Mouse (Mus musculus) liver, postnatal 0 days (tissue): ENCODE data around the gene Olfr69. TPM values are rescaled to one million over a fixed set of nuclear protein-coding genes. Genes with fewer than 3 reads are reported as not detected.
A peak's percentile ranks its signal among the peaks of the same experiment; 100 is the strongest.
"Not testable (repeated sequence)": the region's sequence is repeated elsewhere in the genome, so short reads cannot be mapped to it uniquely, and the experiment has no call there.

Experiments used
- ATAC-seq: fragments of 200-750 bp; cut with Nextera tagmentation; 2 replicates; pipeline ENCODE4 v1.8.0; 2017; ENCODE audit warnings: mild to moderate bottlenecking, moderate library complexity
- DNase-seq: peaks from one replicate; pipeline ENCODE4 v3.0.0-alpha.2; 2016
- H3K27ac ChIP-seq: fragments of 300-500 bp; sonication (generic); 2 replicates; pipeline ENCODE4 v1.5.1; 2014; ENCODE audit warnings: antibody characterized with exemption, moderate library complexity, mild to moderate bottlenecking, low read depth
- H3K27me3 ChIP-seq: fragments of 300-500 bp; sonication (generic); 2 replicates; pipeline ENCODE4 v1.6.1; 2014; ENCODE audit warnings: low read length, control low read depth, mixed read lengths; ENCODE audit not compliant: insufficient read depth
- H3K36me3 ChIP-seq: fragments of 300-500 bp; sonication (generic); replicated peaks from 2 replicates; pipeline ENCODE4 v1.6.1; 2014; ENCODE audit warnings: mild to moderate bottlenecking, control low read depth, low read length, moderate library complexity, mixed read lengths; ENCODE audit not compliant: insufficient read depth
- H3K4me1 ChIP-seq: fragments of 300-500 bp; sonication (generic); 2 replicates; pipeline ENCODE4 v1.6.1; 2014; ENCODE audit warnings: antibody characterized with exemption, mild to moderate bottlenecking, control low read depth; ENCODE audit not compliant: insufficient read depth
- H3K4me2 ChIP-seq: fragments of 300-500 bp; sonication (generic); 2 replicates; pipeline ENCODE4 v1.6.1; 2014; ENCODE audit warnings: low read depth, mild to moderate bottlenecking, low read length, moderate library complexity, mixed read lengths
- H3K4me3 ChIP-seq: fragments of 300-500 bp; sonication (generic); 2 replicates; pipeline ENCODE4 v1.5.1; 2014; ENCODE audit warnings: low read depth, low read length
- H3K9ac ChIP-seq: fragments of 300-500 bp; sonication (generic); replicated peaks from 2 replicates; pipeline ENCODE4 v1.6.1; 2014; ENCODE audit warnings: mild to moderate bottlenecking, moderate library complexity
- H3K9me3 ChIP-seq: fragments of 300-500 bp; sonication (generic); 2 replicates; pipeline ENCODE4 v1.6.1; 2016; ENCODE audit warnings: mild to moderate bottlenecking, control low read depth, low read length, mixed read lengths
- CTCF ChIP-seq: sonication (generic); IDR thresholded peaks from 2 replicates; pipeline ENCODE4 v1.5.1; 2016; ENCODE audit warnings: antibody characterized with exemption, low read depth
- EP300 ChIP-seq: IDR thresholded peaks from 2 replicates; pipeline ENCODE4 v1.6.1; 2016; ENCODE audit warnings: antibody characterized with exemption, low read depth, mild to moderate bottlenecking
- WGBS: fragments of 180-500 bp; shearing (Covaris S2); extraction: QIAGEN DNeasy Blood & Tissue Kit; methylation state at CpG from one replicate; pipeline ENCODE4 v1.1.7; 2014; ENCODE audit not compliant: insufficient replicate concordance; 5-methylcytosine and 5-hydroxymethylcytosine counted together
- polyA plus RNA-seq: library from polyadenylated mRNA; unstranded; fragments of >200 nt; fragmentation: Nextera tagmentation; extraction: Ambion mirVana; gene quantifications from 2 replicates; pipeline ENCODE4 v1.2.1, GENCODE M21; 2015

Olfr69 gene
- 0.04 TPM in 1 of 2 replicates, not detected in the other for polyA plus RNA-seq

DNA sequence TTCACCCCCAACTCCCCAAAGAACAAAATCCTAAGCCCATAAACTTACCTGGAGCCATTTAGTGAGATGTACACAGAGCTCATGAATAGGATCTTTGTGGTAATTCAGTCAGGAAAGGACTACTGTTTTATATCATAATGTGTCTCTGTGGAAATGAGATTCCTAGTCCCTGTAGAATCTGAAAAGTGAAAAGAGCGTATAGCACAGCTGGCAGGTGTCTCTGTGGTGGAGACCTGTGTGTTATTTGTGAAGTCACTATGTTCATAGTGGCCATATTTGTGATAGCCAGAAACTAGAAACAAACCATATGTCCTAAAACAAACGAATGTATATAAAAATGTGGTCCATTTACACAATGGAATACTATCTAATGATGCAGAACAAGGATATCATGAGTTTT, at the start of gene Olfr69:
TSS of gene Olfr69 (minus strand) at position 101 of the 400 bp plus-strand sequence.
- DNase-seq (no peak), ATAC-seq (no peak)
- H3K4me3 ChIP-seq = no peak within 1 kb of the TSS
- H3K36me3 ChIP-seq = no peaks in the 10 kb centered on the region
- H3K27ac ChIP-seq = no peak within 1 kb of the TSS
- H3K4me1 ChIP-seq = no peaks in the 10 kb centered on the region
- H3K4me2 ChIP-seq = no peak within 1 kb of the TSS
- no peaks in the 10 kb centered on the region for H3K27me3 ChIP-seq
- WGBS = 76% methylated on average over 2 of the region's 2 CpGs
- TF ChIP-seq CTCF = no peak
- TF ChIP-seq EP300 = no peak
- no peaks in the 10 kb centered on the region for H3K9me3 ChIP-seq
- no peak within 1 kb of the TSS for H3K9ac ChIP-seq

DNA sequence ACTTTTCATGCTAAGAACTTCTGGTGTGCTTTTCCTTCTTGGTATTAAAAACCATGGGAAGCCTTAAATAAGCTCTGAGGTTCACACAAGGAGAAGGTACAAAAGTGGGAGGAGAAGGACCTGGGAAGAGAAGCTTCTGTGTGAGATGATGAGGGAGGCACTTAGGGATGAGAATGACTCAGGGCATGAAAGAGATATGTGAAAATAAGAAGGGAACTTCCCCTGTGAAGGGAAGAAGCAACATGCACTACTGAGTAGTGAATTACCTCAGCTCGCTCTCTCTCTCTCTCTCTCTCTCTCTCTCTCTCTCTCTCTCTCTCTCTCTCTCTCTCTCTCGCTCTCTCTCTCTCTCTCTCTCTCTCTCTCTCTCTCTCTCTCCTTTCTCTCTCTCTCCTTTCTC, 43.7 kb upstream of the Olfr69 start:
- not testable (repeated sequence) for H3K36me3 ChIP-seq
- H3K4me2 ChIP-seq = peak overlapping the region; percentile 60; the same call in 1 of the 2 replicates
- WGBS = 46% methylated on average over 1 of the region's 2 CpGs

GRCm38 (mm10) chr7:103813766-103814165, 42.4 kb upstream of the Olfr69 start, which contains the start of gene Hbb-bt:
Gene Hbb-bt, minus strand, starts transcription at chr7:103813996.
- TF ChIP-seq CTCF (no peak), EP300 (peak; percentile 80; the same call in 1 of the 2 replicates)

More for the DNA sequence above, 43.7 kb upstream of the Olfr69 start:
- 0 out of 2 replicates have a peak, but pooled peaks have one; percentile 13 for ATAC-seq
- not testable (repeated sequence) for H3K4me1 ChIP-seq, H3K27me3 ChIP-seq, H3K9me3 ChIP-seq, DNase-seq
- peak overlapping the region; percentile 78 for H3K27ac ChIP-seq
- H3K4me3 ChIP-seq = 0 out of 2 replicates have a peak overlapping the region, but pooled peaks have one; percentile 17
- H3K9ac ChIP-seq = peak overlapping the region; percentile 22; the same call in 1 of the 2 replicates

GRCm38 (mm10) chr7:103813152-103813551, 41.8 kb upstream of the Olfr69 start:
- H3K4me2 ChIP-seq, H3K36me3 ChIP-seq, H3K27me3 ChIP-seq, H3K27ac ChIP-seq, H3K9ac ChIP-seq, DNase-seq, H3K9me3 ChIP-seq, H3K4me1 ChIP-seq: not testable (repeated sequence)
- ATAC-seq = peak; percentile 6
- WGBS = no CpG with 5 or more reads among the region's 3 CpGs
- H3K4me3 ChIP-seq = peak overlapping the region; percentile 39

More at GRCm38 (mm10) chr7:103813766-103814165, 42.4 kb upstream of the Olfr69 start, which contains the start of gene Hbb-bt:
- peak within 1 kb of the TSS; percentile 43 for H3K4me2 ChIP-seq
- no peaks in the 10 kb centered on the region for H3K36me3 ChIP-seq
- peak within 1 kb of the TSS; percentile 78 for H3K27ac ChIP-seq
- no peaks in the 10 kb centered on the region; the same call in 1 of the 2 replicates for H3K4me1 ChIP-seq
- 65% methylated on average over 3 of the region's 3 CpGs for WGBS
- DNase-seq = peak; percentile 76
- H3K27me3 ChIP-seq = no peaks in the 10 kb centered on the region
- peak within 1 kb of the TSS; percentile 39 for H3K4me3 ChIP-seq
- peak; percentile 85 for ATAC-seq
- H3K9me3 ChIP-seq = no peaks in the 10 kb centered on the region
- H3K9ac ChIP-seq = peak within 1 kb of the TSS; percentile 49

GRCm38 (mm10) chr7:103812174-103812573, 40.8 kb upstream of the Olfr69 start:
- H3K9me3 ChIP-seq = no peaks in the 10 kb centered on the region
- H3K27me3 ChIP-seq = no peaks in the 10 kb centered on the region
- ATAC-seq (no peak), DNase-seq (no peak)
- 24% methylated on average over 1 of the region's 1 CpGs for WGBS
- H3K4me2 ChIP-seq = peak overlapping the region; percentile 57
- TF ChIP-seq CTCF = no peak
- TF ChIP-seq EP300 = peak; percentile 75
- H3K9ac ChIP-seq = peak overlapping the region; percentile 72
- peak overlapping the region; percentile 96 for H3K27ac ChIP-seq
- peaks cover 3% of the 10 kb centered on the region; the same call in 1 of the 2 replicates for H3K4me1 ChIP-seq
- peak overlapping the region; percentile 55 for H3K4me3 ChIP-seq
- H3K36me3 ChIP-seq = no peaks in the 10 kb centered on the region

DNA sequence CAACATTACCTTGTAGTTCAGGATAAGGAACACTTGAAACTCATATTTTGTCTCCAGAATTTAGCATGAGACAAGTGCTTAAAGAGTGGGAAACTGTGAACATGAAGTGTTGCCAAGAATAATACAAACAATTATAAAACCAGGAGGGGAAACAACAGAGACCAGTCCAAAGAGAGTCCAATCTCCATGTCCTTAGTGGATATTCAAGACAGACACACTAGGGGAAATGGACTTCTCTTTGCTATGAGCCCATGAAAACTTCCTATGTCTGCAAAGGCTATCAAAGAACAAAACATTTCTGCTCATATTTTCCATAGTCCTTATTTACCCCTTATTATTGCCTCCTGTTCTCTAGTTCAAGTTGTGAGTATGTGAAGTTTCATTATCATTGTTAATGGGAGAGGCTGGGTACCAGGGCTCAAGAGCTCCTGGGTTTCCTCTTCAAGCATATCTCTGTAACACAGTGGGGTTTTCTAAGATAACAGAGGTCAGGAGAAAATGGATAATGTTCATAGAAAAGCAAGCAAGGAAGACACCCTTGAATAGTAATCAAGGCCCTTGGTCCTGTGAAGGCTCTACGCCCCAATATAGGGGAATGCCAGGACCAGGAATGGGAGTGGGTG, 39.9 kb upstream of the Olfr69 start:
- Histone ChIP-seq H3K9ac (peak overlapping the region; percentile 64), H3K4me3 (peak overlapping the region; percentile 37), H3K27ac (peak overlapping the region; percentile 90), H3K9me3 (no peaks in the 10 kb centered on the region), H3K4me2 (peak overlapping the region; percentile 47), H3K4me1 (peaks cover 3% of the 10 kb centered on the region; the same call in 1 of the 2 replicates), H3K36me3 (no peaks in the 10 kb centered on the region), H3K27me3 (no peaks in the 10 kb centered on the region)
- ATAC-seq (peak; percentile 1; the same call in 1 of the 2 replicates), DNase-seq (no peak)
- WGBS = 48% methylated on average over 1 of the region's 1 CpGs
- TF ChIP-seq EP300 (peak; percentile 92), CTCF (no peak)
